Mouse (Mus musculus) cerebellum, adult 11 months (tissue): Measurements from ENCODE around the gene Fabp3.

ENCODE experiments used
- DNase-seq: peaks from one replicate; pipeline ENCODE4 v3.0.0; 2022

The Fabp3 gene

DNA sequence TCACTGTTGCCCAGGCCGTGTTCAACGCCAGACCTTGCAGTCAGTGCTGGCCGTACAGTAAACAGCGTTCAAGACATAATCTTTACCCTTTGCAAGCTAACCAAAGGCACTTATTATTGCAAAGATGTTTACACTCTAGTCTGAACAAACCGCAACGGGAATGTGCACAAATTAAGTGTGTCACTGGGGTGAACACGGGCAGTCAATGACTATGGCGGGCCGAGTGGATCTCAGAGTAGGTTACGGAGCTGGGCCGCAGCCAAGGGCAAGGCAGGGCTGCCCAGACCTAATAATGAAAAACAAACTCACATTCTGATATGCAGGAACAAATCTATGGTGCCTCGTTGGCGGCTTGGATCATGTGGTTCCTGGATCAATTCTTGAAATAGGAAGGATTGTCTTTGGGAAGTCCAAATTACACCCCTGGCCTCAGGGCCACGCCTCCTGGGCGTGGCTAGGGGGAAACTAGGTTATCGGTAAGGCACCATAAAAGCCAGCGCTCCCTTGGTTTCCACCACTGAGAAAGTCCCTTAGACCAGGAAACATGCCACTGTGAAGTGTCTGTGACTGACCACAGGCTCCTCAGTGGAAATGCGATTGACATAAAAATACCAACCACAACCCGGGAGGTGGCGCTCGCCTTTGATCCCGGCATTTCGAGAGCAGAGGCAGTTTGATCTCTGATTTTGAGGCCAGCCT, 13.2 kb upstream of the Fabp3 start:
- no peak for DNase-seq

DNA sequence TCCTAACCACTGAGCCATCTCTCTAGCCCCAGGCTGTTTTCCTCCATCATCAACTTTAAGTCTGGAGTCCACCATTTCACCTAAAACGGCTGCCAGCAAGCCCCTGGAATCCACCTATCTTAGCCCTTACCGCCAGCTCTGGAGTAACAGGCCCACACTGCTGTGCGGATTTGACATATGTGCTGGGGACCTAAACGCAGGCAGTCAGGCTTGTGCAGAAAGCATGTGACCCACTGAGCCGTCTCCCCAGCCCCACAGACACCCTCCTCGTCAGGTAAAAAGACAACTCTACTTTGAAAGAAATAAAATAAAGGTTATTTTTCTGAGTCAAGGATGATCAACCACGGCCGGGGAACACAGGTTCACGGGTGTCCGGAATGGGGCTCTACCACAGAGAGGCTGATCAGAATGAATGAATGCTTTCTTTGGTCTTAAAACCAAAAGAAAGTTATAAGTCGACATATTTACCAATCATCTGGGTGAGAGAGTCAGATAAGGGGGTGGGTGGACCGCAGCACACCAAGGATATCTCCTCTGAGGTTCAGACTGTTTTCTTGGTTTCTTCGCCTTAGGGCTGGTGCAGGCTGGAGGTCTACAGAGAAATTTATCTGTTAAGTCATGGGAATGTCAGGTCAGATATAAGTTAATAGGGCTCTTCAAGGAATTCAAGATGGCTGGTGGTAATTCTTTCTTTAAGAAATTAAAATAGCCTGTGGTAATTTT, 12.0 kb upstream of the Fabp3 start:
- DNase-seq: no peak

DNA sequence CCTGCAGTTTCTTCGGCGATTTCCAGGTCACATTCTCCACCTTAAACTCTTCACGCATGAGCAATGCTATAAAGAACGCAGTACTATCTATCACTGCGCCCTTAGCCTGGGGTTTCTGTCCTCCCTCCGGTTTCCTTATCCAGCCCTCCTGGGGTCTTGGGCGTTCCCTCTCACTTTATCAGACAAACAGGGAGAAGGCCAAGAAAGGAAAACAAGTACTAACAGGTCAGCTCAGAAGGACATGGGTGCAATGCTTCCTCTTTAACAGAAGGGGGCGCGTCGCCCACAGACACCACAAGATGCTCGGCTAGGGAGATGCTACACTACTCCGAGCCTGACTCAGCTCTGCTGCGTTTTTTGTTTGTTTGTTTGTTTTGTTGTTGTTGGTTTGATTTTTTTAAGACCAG, 11.3 kb upstream of the Fabp3 start:
- peak; percentile 39 for DNase-seq

DNA sequence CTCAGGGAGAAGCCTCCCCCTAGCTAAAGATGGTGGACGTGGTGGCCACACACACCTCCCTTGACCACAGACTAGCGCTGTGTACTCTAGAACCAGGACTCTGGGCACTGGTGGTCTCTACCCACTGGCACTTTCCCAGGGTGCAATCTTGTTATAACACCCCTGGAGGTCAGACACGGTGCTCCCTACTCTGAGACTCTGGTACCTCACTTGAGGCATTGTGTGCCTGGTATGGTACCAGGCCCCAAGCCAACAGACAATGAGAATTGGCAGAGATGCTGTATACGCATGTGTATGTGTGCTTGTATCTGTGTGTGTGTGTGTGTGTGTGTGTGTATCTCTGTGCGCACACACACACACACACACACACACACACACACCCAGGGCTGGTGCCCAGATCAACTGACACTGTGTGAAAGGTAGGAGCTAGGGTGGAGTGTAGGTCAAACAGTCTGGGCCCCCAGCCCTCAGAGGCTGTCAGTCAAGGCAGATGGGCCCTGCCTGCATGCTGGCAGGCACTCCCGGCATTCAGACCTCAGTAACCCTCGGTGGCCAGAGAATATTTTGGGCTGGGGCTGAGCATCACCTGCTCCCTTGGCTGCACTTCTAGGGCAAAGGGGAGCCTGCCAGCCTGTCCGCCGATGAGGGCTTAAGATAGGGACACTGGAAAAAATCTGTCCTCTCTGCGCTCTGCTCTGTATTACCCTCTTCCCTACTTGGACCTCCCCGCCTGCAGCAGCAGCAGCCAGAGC, 9.3 kb upstream of the Fabp3 start:
- peak; percentile 66 for DNase-seq

DNA sequence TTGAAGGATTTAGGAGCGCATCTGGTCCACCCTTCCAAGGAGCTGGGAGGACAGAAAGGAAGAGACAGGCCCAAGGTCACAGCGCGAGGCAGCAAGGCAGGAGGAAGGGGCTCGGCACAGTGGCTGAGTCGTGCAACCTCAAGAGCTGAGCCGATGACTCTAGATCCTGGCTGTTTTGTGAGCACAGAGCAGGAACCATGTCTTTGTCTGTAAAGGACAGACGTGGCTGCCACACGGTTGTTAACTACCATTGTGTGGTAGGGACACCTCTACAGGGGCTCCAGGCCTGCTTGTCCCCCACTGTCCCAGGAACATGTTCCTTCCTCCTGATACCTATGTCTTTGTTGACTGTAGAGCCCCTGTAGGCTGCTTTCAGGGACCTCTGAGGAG, 8.8 kb upstream of the Fabp3 start:
- no peak for DNase-seq

DNA sequence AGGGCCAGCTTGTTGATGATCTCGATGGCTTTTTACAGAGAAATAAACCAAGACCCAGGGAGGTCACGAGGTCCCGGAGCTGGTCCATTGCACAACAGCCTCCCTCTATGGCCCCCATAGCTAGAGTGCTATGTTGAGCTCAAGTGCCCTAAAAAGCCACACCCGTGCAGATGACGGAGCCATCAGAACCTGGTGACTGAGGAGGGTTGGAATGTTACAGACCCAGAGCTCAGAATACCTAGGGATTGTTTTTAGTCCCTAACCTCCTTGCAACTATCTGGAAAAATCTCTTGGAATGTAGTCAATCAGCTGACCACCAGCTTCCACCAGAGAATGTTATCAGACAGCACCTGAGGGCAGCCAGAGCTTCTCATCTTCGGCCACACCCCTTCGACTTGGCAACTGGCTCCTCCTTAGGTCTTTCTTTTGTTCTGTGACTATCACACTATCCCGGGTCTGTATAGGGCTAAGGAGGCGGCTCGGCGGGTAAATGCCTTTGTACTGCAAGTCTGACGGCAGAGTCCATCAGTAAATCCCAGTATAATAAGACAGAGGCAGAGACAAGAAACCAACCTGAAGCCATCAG, 6.0 kb upstream of the Fabp3 start:
- no peak for DNase-seq

DNA sequence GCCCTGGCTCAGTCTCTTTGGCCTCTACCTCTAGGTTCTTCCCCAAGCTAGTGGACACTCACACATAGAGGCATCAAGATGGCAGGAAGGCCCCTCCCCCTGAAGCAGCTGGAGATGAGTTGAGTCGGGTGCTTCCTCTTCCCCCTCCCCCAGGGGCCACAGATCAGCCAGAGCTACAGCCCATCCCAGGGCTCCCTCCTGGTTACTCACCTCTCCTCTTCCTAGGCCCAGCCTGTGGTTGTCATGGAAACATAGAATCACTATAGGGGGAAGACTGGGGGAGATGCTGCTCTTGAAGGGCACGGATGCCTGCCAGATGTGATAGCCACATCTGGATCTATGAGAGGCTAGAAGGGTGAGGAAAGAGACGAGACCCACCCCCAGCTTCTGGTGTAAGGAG, 3.6 kb upstream of the Fabp3 start:
- DNase-seq: no peak

DNA sequence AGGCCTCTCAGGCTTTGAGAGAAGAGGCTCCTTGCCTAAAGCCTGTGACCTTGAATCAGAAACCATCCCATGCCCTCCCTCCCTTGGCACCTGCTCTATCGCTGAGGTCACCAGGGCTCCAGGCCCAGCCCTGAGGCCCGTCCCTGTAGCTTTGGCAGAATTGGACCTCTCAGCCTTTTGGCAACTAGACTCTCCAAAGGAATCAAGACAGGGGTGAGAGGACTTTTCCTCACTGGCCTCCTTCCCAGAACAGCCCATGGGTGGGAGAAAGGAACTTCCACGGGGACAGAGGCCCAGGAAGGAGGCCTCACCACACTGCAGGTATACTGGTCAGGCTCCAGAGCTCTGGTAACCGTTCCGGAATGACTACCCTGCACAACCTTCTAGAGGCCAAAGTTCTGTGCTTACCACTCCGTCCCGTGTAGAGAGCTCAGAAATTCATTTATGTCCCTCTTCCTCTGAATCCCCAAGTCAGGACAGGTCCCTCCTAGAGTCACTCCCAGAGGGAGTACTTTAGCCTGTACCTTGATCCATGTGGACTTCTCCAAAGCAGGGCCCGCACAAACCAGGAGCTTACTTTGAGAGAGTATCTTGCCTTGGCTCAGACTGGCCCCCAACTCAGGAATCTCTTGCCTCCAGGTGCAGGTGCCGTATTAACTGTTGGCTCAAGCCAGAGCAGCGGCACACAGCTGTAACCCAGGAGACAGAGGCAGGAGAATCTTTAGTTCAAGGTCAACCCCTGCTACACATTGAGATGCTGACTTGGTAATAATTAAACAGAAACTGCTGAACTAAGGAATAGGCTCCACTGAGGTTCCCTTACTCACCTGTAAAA, 1.4 kb upstream of the Fabp3 start:
- DNase-seq: peak; percentile 27

DNA sequence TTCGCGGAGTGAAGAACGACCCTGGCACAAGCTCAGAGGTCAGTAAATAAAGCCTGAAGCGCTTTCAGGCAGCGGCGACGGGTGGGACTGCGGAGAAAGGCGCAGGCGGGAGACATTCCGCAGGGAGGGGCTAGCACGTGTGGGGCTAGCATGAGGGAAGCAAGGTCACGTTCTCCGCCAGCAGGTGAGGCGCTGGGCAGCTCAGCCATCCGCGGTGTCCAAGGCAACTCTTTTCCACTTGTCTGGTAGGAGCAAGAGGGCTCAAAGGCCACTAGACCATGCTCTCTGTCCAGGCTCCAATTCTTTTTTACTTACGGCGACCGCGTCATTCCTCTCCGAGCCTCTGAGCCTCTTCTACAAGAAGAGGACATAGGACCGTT, 554 bp upstream of the Fabp3 start:
- DNase-seq: peak; percentile 61

DNA sequence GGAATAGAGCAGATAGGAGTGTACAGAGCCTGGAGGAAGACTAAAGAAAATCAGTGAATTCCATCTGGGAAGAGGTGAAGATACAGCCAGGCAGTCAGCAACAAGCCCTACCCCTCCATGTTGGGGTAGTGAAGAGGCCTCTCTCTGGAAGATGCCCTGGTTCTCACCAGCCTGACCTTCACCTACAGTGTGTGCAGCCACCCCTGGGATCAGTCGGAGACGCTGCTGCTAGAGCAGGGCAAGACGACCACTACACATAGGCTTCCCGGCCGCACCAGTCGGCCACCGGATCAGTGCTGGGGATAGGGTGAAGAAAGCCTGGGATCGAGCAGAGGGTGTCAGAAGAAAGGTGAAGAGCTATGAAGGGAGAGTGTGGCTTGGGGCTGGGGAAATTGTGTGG, 859 bp downstream of the Fabp3 start:
- DNase-seq: peak; percentile 27

DNA sequence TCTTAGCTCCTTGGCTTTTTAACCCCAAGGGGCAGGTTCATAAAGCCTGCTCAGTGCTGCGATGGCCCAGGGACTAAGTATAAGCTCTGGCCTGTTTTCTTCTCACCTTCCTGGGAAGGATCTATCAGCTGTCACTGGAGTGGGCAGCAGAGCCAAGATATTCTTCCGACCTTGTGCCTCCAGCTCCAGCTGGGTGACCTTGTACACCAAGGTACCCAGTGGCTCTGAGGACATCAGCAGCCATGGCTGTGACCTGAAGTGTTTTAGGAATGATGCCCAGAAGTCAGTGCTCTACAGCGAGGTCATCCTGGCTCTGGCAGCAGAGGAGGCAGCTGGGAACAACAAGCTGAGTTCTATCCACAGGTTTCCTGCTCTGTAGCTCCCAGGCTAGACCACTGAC, 4.1 kb downstream of the Fabp3 start:
- no peak for DNase-seq

DNA sequence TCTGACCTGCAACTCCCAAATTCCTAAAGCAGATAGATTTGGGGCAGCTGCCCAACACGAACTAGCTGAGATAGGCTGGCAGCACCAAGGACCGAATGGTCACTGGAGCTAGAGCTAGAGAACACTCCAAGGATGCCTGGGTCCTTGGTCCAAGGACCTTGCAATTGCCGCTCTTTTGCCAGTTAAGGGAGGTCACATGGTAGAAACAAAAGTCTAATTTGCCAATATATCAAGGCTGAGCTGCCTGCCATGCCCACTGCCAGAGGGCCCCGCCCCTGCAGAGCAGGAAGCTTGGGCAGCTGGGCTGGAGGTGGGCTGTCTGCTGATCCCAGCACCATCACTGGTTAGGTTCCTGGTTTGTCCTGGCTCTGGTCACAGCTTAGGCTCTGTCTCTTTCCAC, 5.2 kb downstream of the Fabp3 start:
- no peak for DNase-seq

DNA sequence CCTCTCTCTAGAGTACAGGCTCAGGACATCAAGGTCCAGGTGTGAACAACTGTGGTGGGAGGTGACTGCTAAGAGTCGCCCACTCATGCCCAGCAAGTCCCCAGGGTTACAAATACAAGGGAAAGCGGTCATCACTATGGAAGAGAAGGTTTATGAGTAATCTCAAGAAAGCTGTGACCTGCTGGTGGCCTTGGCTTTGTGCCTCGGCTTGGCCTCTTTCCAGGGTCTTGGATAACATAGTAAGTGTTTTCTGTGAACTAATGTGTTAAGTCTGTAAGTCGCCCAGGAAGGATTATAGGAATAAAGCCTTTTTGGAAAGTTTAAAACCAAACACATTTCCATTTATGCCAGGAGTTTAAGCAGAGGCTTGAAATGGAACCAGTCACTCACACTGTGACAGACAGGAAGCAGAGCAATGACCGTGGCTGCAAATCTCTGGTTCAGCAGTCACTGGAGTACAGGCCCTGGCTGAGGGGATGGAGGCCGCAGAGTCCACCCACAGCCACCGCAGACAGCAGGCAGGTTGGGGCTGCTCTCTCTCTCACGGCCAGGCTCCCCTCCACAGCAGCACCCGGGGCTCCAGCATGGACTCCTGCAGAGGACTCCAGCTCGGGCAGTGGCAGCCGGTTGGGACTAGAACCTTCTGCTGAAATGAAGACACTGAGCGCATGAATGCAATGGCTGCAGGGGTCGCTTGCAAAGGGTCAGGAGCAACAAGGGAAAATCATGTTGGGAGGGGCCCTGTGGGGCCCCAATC, 7.6 kb downstream of the Fabp3 start:
- DNase-seq: no peak

DNA sequence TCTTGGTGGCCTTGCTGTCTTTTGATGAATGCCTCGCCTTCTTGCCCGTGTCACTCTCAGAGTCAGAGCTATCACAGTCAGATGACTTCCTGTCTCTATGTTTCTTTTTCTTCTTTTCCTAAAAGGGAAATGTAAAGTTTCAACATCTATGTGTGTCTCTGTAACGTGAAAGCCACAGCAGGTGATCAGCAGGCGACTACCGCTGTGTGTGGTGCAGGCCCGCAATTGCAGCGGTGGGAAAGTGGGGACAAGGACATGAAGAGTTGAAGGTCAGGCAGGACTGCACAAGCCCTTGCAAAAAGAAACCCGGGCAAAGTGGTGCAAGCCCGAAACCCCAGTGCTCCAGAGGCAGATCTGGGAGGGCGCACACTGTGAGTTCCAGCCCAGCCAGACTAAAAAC, 8.3 kb downstream of the Fabp3 start:
- no peak for DNase-seq

DNA sequence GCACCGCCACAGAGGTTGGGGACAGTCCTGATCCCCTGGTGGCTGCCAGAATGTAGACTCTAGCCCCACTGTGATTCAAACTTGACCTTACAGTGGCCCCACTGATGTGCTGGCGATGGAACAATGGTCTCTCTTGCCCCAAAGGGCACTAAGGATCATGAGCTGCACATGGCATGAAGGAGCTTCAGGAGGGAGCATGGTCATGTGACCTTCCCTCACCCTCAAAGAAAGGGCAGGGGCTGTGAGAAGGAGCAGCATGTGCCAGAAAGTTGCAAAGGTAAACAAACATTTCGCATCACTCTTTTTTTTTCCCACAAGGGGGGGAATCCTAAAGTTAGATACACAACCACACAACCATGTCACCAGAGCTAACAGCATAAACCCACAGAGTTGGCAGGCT, 9.7 kb downstream of the Fabp3 start:
- no peak for DNase-seq

DNA sequence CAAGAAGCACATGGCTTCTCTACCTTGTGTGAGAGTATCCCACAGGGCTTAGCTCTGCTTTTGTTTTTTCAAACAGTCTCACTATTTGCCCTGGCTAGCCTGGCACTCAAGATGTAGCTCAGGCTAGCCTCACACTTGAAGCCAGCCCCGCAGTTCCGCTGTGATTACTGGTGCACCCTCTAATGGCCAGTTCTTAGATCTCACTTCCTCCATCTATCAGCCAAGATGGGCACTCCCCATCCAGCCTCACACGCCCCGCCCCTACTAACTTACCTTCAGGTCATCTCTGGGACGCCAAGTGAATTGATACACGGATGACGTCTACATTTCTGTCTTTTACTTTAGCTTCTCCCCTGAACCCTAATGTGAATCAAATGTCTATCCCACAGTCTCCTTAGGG, 11.2 kb downstream of the Fabp3 start:
- no peak for DNase-seq

DNA sequence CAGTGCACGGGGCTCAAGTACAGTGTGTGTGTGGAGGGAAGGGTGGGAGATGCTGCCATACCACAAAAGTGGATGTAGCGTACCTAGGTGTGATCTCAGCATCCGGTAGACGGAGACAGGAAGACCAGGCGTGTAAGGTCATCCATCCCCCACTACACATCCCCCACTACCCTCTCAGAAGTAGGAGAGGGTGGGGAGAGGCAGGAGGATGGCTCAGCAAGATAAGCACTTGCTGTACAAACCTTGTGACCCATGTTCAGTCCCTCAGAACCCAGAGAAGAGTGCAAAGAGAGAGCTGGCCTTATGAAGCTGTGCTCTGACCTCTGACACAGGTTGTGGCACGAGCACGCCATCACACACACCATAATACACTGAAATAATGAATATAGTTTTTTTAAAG, 13.2 kb downstream of the Fabp3 start:
- no peak for DNase-seq

DNA sequence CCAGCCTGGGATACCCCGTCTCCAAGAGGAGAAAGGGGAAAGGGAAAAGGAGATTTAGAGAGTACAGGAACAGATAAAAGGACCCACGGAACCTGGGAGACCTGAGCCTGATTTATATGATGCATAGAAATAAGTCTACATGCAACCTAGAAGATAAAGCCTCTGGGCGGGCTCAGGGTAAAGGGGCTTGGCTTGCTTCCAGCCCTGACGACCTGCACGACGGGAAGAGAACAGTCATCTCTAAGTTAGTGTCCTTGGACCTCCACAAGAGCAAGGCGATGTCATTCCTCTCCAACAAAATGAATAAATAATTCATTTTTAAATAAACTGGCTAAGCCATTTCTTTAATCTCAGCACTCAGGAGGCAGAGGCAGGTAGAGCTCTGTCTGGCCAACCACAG, 14.2 kb downstream of the Fabp3 start:
- DNase-seq: no peak

DNA sequence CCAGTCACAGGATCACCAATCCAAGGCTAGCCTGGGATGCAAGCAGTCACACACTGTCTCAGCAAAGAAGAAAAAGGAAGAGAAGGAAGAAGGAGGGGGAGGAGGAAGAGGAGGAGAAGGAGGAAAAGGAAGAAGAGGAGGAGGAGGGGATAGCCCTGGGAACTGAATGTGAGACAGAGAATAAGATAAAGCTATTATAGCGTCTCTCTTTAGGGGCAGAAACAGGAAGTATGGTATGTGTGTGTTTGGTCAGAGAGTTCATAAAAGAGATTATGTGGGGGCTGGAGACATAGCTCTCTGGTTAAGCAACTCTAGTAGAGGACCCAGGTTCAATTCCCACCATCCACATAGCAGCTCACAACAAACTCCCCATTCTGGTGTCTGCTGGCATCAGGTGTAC, 14.8 kb downstream of the Fabp3 start:
- DNase-seq: no peak

DNA sequence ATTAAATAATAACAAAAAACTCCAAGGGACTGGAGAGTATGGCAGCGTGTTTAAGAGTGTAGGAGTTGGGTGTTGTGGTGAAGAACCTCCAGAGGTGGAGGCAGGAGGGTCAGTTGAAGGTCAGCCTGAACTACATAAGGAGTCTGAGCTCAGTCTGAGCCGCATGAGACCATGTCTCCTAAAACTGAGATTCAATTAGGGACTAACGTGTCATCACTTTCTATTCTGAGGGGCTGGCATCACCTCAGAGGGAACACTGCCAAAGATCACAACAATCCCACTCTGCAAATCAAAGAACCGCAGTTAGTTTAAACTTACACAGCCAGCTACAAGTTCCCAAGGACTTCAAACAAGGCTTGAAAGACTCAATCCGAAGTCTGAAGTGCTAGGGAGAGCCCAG, 15.2 kb downstream of the Fabp3 start:
- DNase-seq: no peak

DNA sequence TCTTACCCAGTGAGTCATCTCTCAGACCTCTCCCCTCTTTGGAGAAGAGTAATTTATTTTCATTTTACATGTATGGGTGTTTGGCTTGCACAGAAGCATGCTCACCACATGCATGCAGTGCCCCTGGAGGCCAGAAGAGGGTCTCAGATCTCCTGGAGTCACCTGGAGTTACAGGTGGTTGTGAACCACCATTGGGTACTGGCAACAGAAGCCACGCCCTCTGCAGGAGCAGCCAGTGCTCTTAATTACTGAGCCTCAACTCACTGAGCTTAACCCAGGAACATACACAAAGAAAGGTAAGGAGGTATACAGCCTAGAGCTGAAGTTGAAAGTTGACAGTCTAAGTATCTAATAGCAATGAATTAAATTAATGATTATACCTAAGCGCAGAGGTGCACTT, 17.1 kb downstream of the Fabp3 start:
- DNase-seq: no peak

DNA sequence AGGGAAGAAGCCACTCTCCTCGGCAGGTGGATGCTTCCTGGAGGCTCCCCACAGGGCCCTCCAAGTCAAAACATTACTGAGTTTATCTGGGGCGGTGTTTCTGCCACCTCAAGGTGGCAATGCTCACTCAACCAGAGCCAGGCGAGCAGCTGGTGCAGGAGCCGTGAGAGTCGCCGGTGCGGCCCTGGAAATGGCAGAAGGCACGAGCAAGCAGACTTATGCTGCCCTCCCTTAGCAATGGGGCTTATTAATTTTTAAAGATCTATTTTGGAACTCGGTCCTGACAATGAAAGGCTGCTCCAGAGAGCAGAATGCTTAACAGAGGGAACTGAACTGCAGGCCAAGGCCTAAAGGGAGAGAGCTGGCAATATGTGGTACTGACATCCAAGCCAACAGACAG, 19.0 kb downstream of the Fabp3 start:
- peak; percentile 70 for DNase-seq
